In genomic region chr3:126325891-126326627, GRCm38 (mm10) we compare ENCODE assay signal across 9 mouse cellular contexts. TPM values are rescaled to one million over a fixed set of nuclear protein-coding genes. Genes with fewer than 3 reads are reported as not detected.
DNase-seq lines count a peak whose midpoint lies in the region; ATAC-seq and TF ChIP-seq lines count a peak whose summit lies in the region.
"Had no signal": no experiment of that assay in that cellular context is flagged by ENCODE, and none has a peak within 500 bp of the region (broad histone marks: within the 10 kb centered on the region; RNA-seq: fewer than 3 reads in every experiment).

No protein-coding gene starts in this region.

- H3K4me2 ChIP-seq in forebrain, embryonic 15.5 days (replicated peaks), result no peak overlapping the region
- H3K4me2 ChIP-seq in forebrain, embryonic 12.5 days, result no peak overlapping the region
- H3K4me2 ChIP-seq in forebrain, embryonic 16.5 days (ENCODE audit: low read length), result no peak overlapping the region
- no peak overlapping the region for H3K4me2 ChIP-seq in lung, embryonic 16.5 days (ENCODE audit: low read depth, low read length)

- H3K4me3 ChIP-seq in forebrain, embryonic 15.5 days, result no peak overlapping the region
- no peak overlapping the region for H3K4me3 ChIP-seq in forebrain, embryonic 12.5 days (replicated peaks)
- H3K4me3 ChIP-seq in lung, adult 2 months (replicated peaks; ENCODE audit: extremely low read depth, low read depth, low read length), result no peak overlapping the region
- no peak overlapping the region for H3K4me3 ChIP-seq in forebrain, embryonic 16.5 days (replicated peaks; ENCODE audit: low read length)
- H3K4me3 ChIP-seq in lung, embryonic 16.5 days (ENCODE audit: low read length), result no peak overlapping the region

- DNase-seq in lung, adult 18-20 months, result peak; percentile 24 to 34
- no peak for DNase-seq in lung, adult 2 months
- DNase-seq in thymus, postnatal 25 days, result no peak

- TF ChIP-seq POLR2A in lung, adult 2 months (IDR thresholded peaks at IDR 0.05; ENCODE audit: borderline replicate concordance, extremely low read depth, low read depth, low read length), result no peak

- ATAC-seq in forebrain, embryonic 15.5 days (replicated peaks), result peak; percentile 41; the same call in 1 of the 2 replicates
- no peak for ATAC-seq in forebrain, embryonic 12.5 days (ENCODE audit: low FRiP score)
- peak; percentile 68 for ATAC-seq in forebrain, embryonic 16.5 days
- ATAC-seq in lung, embryonic 16.5 days (ENCODE audit: low read depth), result peak; percentile 80; the same call in 1 of the 2 replicates
- no peak for ATAC-seq in CD4-positive, CD25-positive, alpha-beta regulatory T cell, adult 4 months

- H3K4me1 ChIP-seq in forebrain, embryonic 15.5 days, result peaks cover 10% of the 10 kb centered on the region; the same call in 1 of the 2 replicates
- peaks cover 5% of the 10 kb centered on the region for H3K4me1 ChIP-seq in forebrain, embryonic 12.5 days
- H3K4me1 ChIP-seq in lung, adult 2 months (ENCODE audit: control insufficient read depth, insufficient read depth, low read length), result no peaks in the 10 kb centered on the region
- peaks cover 10% of the 10 kb centered on the region for H3K4me1 ChIP-seq in forebrain, embryonic 16.5 days (replicated peaks; ENCODE audit: control insufficient read depth, insufficient read depth, low read length)
- H3K4me1 ChIP-seq in lung, embryonic 16.5 days (replicated peaks; ENCODE audit: control insufficient read depth, insufficient read depth, low read length), result no peaks in the 10 kb centered on the region

- H3K36me3 ChIP-seq in forebrain, embryonic 15.5 days, result no peaks in the 10 kb centered on the region
- H3K36me3 ChIP-seq in forebrain, embryonic 12.5 days (replicated peaks), result no peaks in the 10 kb centered on the region
- no peaks in the 10 kb centered on the region for H3K36me3 ChIP-seq in forebrain, embryonic 16.5 days (ENCODE audit: control insufficient read depth, insufficient read depth)
- no peaks in the 10 kb centered on the region for H3K36me3 ChIP-seq in lung, embryonic 16.5 days (ENCODE audit: control insufficient read depth, insufficient read depth, low read length)

- 36% methylated on average over 4 of the region's 4 CpGs for WGBS in forebrain, embryonic 15.5 days
- 49% methylated on average over 4 of the region's 4 CpGs for WGBS in forebrain, embryonic 12.5 days
- 58% methylated on average over 4 of the region's 4 CpGs for WGBS in lung, adult 2 months
- 35% methylated on average over 4 of the region's 4 CpGs for whole genome bisulfite sequencing in forebrain, embryonic 16.5 days
- WGBS in lung, embryonic 16.5 days, result 47% methylated on average over 4 of the region's 4 CpGs

- no peak for TF ChIP-seq CTCF in lung, adult 2 months (IDR thresholded peaks at IDR 0.05; ENCODE audit: insufficient read depth, low read length)

- H3K27me3 ChIP-seq in forebrain, embryonic 15.5 days, result no peaks in the 10 kb centered on the region
- H3K27me3 ChIP-seq in forebrain, embryonic 12.5 days, result no peaks in the 10 kb centered on the region
- H3K27me3 ChIP-seq in forebrain, embryonic 16.5 days (replicated peaks; ENCODE audit: control insufficient read depth, insufficient read depth, low read length), result no peaks in the 10 kb centered on the region
- no peaks in the 10 kb centered on the region for H3K27me3 ChIP-seq in lung, embryonic 16.5 days (ENCODE audit: control insufficient read depth, insufficient read depth, low read depth, low read length)

- no peak overlapping the region for H3K27ac ChIP-seq in forebrain, embryonic 15.5 days (replicated peaks)
- no peak overlapping the region for H3K27ac ChIP-seq in forebrain, embryonic 12.5 days
- no peak overlapping the region; the same call in 1 of the 2 replicates for H3K27ac ChIP-seq in forebrain, embryonic 16.5 days (ENCODE audit: low read length)
- no peak overlapping the region for H3K27ac ChIP-seq in lung, embryonic 16.5 days (ENCODE audit: low read length)

- H3K9ac ChIP-seq in forebrain, embryonic 15.5 days (replicated peaks), result no peak overlapping the region
- no peak overlapping the region for H3K9ac ChIP-seq in forebrain, embryonic 12.5 days
- H3K9ac ChIP-seq in forebrain, embryonic 16.5 days (replicated peaks; ENCODE audit: low read depth, low read length), result no peak overlapping the region
- H3K9ac ChIP-seq in lung, embryonic 16.5 days (ENCODE audit: low read length), result no peak overlapping the region

- no peaks in the 10 kb centered on the region for H3K9me3 ChIP-seq in forebrain, embryonic 15.5 days
- no peaks in the 10 kb centered on the region for H3K9me3 ChIP-seq in forebrain, embryonic 12.5 days
- no peaks in the 10 kb centered on the region for H3K9me3 ChIP-seq in forebrain, embryonic 16.5 days (ENCODE audit: control insufficient read depth, low read length)
- no peaks in the 10 kb centered on the region for H3K9me3 ChIP-seq in lung, embryonic 16.5 days (ENCODE audit: control insufficient read depth, low read length)

RNA-seq across cellular contexts. Expression of gene Arsj, which starts 37.4 kb away (rescaled TPM):
- 0.11 and 0.14 TPM in 2 replicates for polyA plus RNA-seq in forebrain, embryonic 15.5 days (2015; fragmentation: Nextera tagmentation; extraction: Ambion mirVana)
- 0.22 and 0.27 TPM in 2 replicates for polyA plus RNA-seq in forebrain, embryonic 12.5 days (2016; fragmentation: Nextera tagmentation; extraction: Ambion mirVana)
- polyA plus RNA-seq in lung, adult 2 months (2012; rRNA removed), result 0.76 and 0.91 TPM in 2 replicates
- polyA plus RNA-seq in forebrain, embryonic 16.5 days (2015; fragmentation: Nextera tagmentation; extraction: Ambion mirVana), result 0.05 and 0.17 TPM in 2 replicates
- 0.94 and 1.4 TPM in 2 replicates for polyA plus RNA-seq in lung, embryonic 16.5 days (2015; fragmentation: Nextera tagmentation; extraction: Ambion mirVana)
- not detected for polyA plus RNA-seq in CD4-positive, CD25-positive, alpha-beta regulatory T cell, adult 4 months (2017; shearing (Covaris generic))
- polyA plus RNA-seq: liver, embryonic 16.5 days had no signal

Comparison
In these comparisons a context has a peak if more than half of its experiments do, and no peak if none do; other contexts are left out.
1. ATAC-seq: peak in forebrain, embryonic 15.5 days (single experiment), forebrain, embryonic 16.5 days (single experiment) and lung, embryonic 16.5 days (single experiment); none in forebrain, embryonic 12.5 days (single experiment) and CD4-positive, CD25-positive, alpha-beta regulatory T cell, adult 4 months (single experiment).
2. DNase-seq: peak in lung, adult 18-20 months (2 of 2); none in lung, adult 2 months (single experiment) and thymus, postnatal 25 days (single experiment).